Mouse (Mus musculus): ENCODE measurements around the gene Uspl1.

DNA sequence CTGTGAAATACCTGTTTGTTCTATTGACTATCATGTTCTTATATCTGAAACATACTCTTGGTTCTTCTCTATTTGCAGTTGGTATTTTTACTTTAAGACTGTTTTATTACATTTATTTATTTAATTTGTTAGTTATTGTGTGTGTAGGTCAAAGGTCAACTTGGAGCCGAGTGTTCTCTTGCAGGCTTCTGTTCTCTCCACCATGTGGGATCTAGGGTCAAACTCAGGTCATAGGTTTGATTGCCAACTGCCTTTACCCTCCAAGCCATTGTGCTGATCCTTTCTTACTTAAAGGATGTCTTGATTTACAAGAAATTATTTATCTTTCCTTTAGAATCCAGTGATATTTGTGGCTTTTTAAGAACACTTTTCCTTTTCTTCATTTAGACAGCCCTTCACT, 12.5 kb downstream of the Uspl1 start:
- TF ChIP-seq CTCF (IDR thresholded peaks at IDR 0.05; ENCODE audit: low read depth): no peak
- no peak for TF ChIP-seq EP300 (IDR thresholded peaks at IDR 0.05; ENCODE audit: low read depth)

Data from liver, postnatal 0 days (tissue).